Mouse (Mus musculus) G1E-ER4 (cell line): Measurements from ENCODE around the gene Hcls1. TPM values are rescaled to one million over a fixed set of nuclear protein-coding genes. Genes with fewer than 3 reads are reported as not detected.

Experiments
- GATA1 ChIP-seq: IDR thresholded peaks from one replicate; pipeline ENCODE4 v1.8.0; 2012; ENCODE audit warnings: low read length, inconsistent platforms
- polyA plus RNA-seq: library from polyadenylated mRNA; stranded (reverse); fragments of >175 nt; gene quantifications from 2 replicates; pipeline ENCODE4 v1.2.3, GENCODE M21; 2012

Hcls1 gene
- polyA plus RNA-seq, 1 experiment = 20.5 TPM

GRCm38 (mm10) chr16:37010370-37010769 lies 75.6 kb downstream of the Hcls1 start:
- no peak for TF ChIP-seq GATA1

GRCm38 (mm10) chr16:37011061-37011921 lies 76.5 kb downstream of the Hcls1 start, which contains the start of gene Polq:
Polq (plus strand) TSS chr16:37011786.
- no peak for TF ChIP-seq GATA1

GRCm38 (mm10) chr16:37011922-37012289 lies 77.1 kb downstream of the Hcls1 start:
- no peak for TF ChIP-seq GATA1

GRCm38 (mm10) chr16:37012336-37012735 lies 77.6 kb downstream of the Hcls1 start:
- no peak for TF ChIP-seq GATA1

Other genes with a start within 250 kb of the Hcls1 start
- not detected in 2 replicates for gene Ildr1, start 241.0 kb upstream of the Hcls1 start, polyA plus RNA-seq
- gene Slc15a2, start 150.0 kb upstream of the Hcls1 start, polyA plus RNA-seq = 0.61 and 1.1 TPM in 2 replicates
- 1.8 and 2.6 TPM in 2 replicates for gene Iqcb1, start 106.6 kb upstream of the Hcls1 start, polyA plus RNA-seq
- 0.50 and 0.53 TPM in 2 replicates for gene Eaf2, start 60.0 kb upstream of the Hcls1 start, polyA plus RNA-seq
- gene Golgb1, start 59.8 kb upstream of the Hcls1 start, polyA plus RNA-seq = 10.8 and 13.4 TPM in 2 replicates
- gene Fbxo40, start 55.5 kb downstream of the Hcls1 start, polyA plus RNA-seq = not detected in 2 replicates
- 3.1 and 7.8 TPM in 2 replicates for gene Polq, start 76.8 kb downstream of the Hcls1 start, polyA plus RNA-seq